Mouse (Mus musculus) 416B (cell line): Measurements from ENCODE around the gene Polr2a.

Source experiments
- DNase-seq: peaks from one replicate; pipeline ENCODE4 v3.0.0; 2011; ENCODE audit warnings: low read depth

The Polr2a gene

GRCm38 (mm10) chr11:69752686-69753085 lies 5.8 kb downstream of the Polr2a start:
- peak; percentile 74 for DNase-seq

GRCm38 (mm10) chr11:69751635-69752034 lies 6.8 kb downstream of the Polr2a start:
- DNase-seq: peak; percentile 73

GRCm38 (mm10) chr11:69731408-69731807 lies 27.0 kb downstream of the Polr2a start:
- peak; percentile 45 for DNase-seq

GRCm38 (mm10) chr11:69729063-69729462 lies 29.4 kb downstream of the Polr2a start:
- DNase-seq: peak; percentile 91

GRCm38 (mm10) chr11:69725951-69726350 lies 32.5 kb downstream of the Polr2a start:
- peak; percentile 36 for DNase-seq

GRCm38 (mm10) chr11:69723074-69723473 lies 35.4 kb downstream of the Polr2a start:
- no peak for DNase-seq

- no peak for DNase-seq
Measured at GRCm38 (mm10) chr11:69720852-69721251, 37.6 kb downstream of the Polr2a start.

GRCm38 (mm10) chr11:69719423-69719822 lies 39.0 kb downstream of the Polr2a start:
- no peak for DNase-seq

- no peak for DNase-seq
Measured at GRCm38 (mm10) chr11:69718661-69719060, 39.8 kb downstream of the Polr2a start.

- no peak for DNase-seq
Measured at GRCm38 (mm10) chr11:69716953-69717352, 41.5 kb downstream of the Polr2a start.

- peak; percentile 88 for DNase-seq
Measured at GRCm38 (mm10) chr11:69715929-69716328, 42.5 kb downstream of the Polr2a start.

- DNase-seq: no peak
Measured at GRCm38 (mm10) chr11:69715482-69715881, 43.0 kb downstream of the Polr2a start.

- no peak for DNase-seq
Measured at GRCm38 (mm10) chr11:69714636-69715329, 43.7 kb downstream of the Polr2a start.

GRCm38 (mm10) chr11:69712954-69713672 lies 45.3 kb downstream of the Polr2a start:
- no peak for DNase-seq

- DNase-seq: no peak
Measured at GRCm38 (mm10) chr11:69711082-69711481, 47.4 kb downstream of the Polr2a start.

- DNase-seq: no peak
Measured at GRCm38 (mm10) chr11:69710470-69710869, 48.0 kb downstream of the Polr2a start.

GRCm38 (mm10) chr11:69709554-69710446 lies 48.6 kb downstream of the Polr2a start:
- no peak for DNase-seq

GRCm38 (mm10) chr11:69708614-69709265 lies 49.7 kb downstream of the Polr2a start:
- no peak for DNase-seq

GRCm38 (mm10) chr11:69707873-69708381 lies 50.5 kb downstream of the Polr2a start:
- DNase-seq: no peak

GRCm38 (mm10) chr11:69707480-69707847 lies 51.0 kb downstream of the Polr2a start:
- no peak for DNase-seq

GRCm38 (mm10) chr11:69706775-69707479 lies 51.5 kb downstream of the Polr2a start:
- no peak for DNase-seq
